Mouse (Mus musculus) neural tube, embryonic 11.5 days (tissue): ENCODE measurements around the gene Gfy. TPM values are rescaled to one million over a fixed set of nuclear protein-coding genes. Genes with fewer than 3 reads are reported as not detected.
"Not testable (repeated sequence)": the region's sequence is repeated elsewhere in the genome, so short reads cannot be mapped to it uniquely, and the experiment has no call there.

Experiments
- ATAC-seq: fragments of 200-750 bp; cut with Nextera tagmentation; 2 replicates; pipeline ENCODE4 v1.8.0; 2017; ENCODE audit warnings: moderate number of reproducible peaks, mild to moderate bottlenecking, moderate TSS enrichment, moderate library complexity; ENCODE audit not compliant: insufficient read depth, low FRiP score, low TSS enrichment
- DNase-seq: peaks from one replicate; pipeline ENCODE4 v3.0.0-alpha.2; 2015; ENCODE audit warnings: low spot score
- H3K27ac ChIP-seq: fragments of 300-500 bp; sonication (generic); 2 replicates; pipeline ENCODE4 v1.5.1; 2014; ENCODE audit warnings: low read depth, mild to moderate bottlenecking, low read length
- H3K27me3 ChIP-seq: fragments of 300-500 bp; sonication (generic); 2 replicates; pipeline ENCODE4 v1.6.1; 2014; ENCODE audit warnings: mild to moderate bottlenecking, low read length, mixed read lengths; ENCODE audit not compliant: control insufficient read depth, insufficient read depth
- H3K36me3 ChIP-seq: fragments of 300-500 bp; sonication (generic); 2 replicates; pipeline ENCODE4 v1.6.1; 2014; ENCODE audit warnings: mild to moderate bottlenecking, low read length, moderate library complexity, mixed read lengths; ENCODE audit not compliant: control insufficient read depth, insufficient read depth
- H3K4me1 ChIP-seq: fragments of 300-500 bp; sonication (generic); 2 replicates; pipeline ENCODE4 v1.6.1; 2014; ENCODE audit warnings: low read length, mixed read lengths; ENCODE audit not compliant: control insufficient read depth, insufficient read depth
- H3K4me2 ChIP-seq: fragments of 300-500 bp; sonication (generic); 2 replicates; pipeline ENCODE4 v1.6.1; 2014; ENCODE audit warnings: low read depth, mild to moderate bottlenecking, moderate library complexity
- H3K4me3 ChIP-seq: fragments of 300-500 bp; sonication (generic); 2 replicates; pipeline ENCODE4 v1.5.1; 2014; ENCODE audit warnings: low read depth, low read length
- H3K9ac ChIP-seq: fragments of 300-500 bp; sonication (generic); 2 replicates; pipeline ENCODE4 v1.6.1; 2014; ENCODE audit warnings: mild to moderate bottlenecking, low read length
- H3K9me3 ChIP-seq: fragments of 300-500 bp; sonication (generic); 2 replicates; pipeline ENCODE4 v1.6.1; 2016; ENCODE audit warnings: low read length; ENCODE audit not compliant: control insufficient read depth
- WGBS: fragments of 180-500 bp; shearing (Covaris S2); extraction: QIAGEN DNeasy Blood & Tissue Kit; methylation state at CpG from one replicate; pipeline ENCODE4 v1.1.7; 2014; 5-methylcytosine and 5-hydroxymethylcytosine counted together
- polyA plus RNA-seq: library from polyadenylated mRNA; unstranded; fragments of >200 nt; fragmentation: Nextera tagmentation; extraction: Ambion mirVana; gene quantifications from 2 replicates; pipeline ENCODE4 v1.2.1, GENCODE M21; 2014

The Gfy gene
- polyA plus RNA-seq, 1 experiment from 2014 or later: not detected

DNA sequence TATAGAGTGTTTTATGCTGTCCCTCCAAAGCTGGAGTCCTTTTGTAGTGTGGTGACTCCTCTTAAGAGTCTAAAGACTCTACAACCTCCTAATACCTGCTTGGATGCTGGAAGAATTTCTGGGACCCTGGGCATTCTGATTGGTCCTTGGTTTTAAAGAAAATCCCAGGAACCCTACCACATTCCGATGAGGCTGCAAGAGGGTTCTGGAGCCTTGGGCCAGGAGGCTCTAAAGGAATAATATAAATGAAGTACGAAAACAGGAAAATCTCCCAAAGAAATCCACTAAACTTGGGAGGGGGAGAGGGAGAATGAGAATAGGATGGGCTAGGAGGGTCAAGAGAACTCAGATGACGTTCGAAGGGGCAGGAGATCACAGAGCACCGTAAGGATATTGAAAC, 25.8 kb downstream of the Gfy start:
- Histone ChIP-seq H3K9me3 (no peaks in the 10 kb centered on the region), H3K4me2 (peak overlapping the region; percentile 81), H3K9ac (peak overlapping the region; percentile 77), H3K4me1 (peaks cover 5% of the 10 kb centered on the region), H3K36me3 (no peaks in the 10 kb centered on the region), H3K27me3 (no peaks in the 10 kb centered on the region), H3K27ac (peak overlapping the region; percentile 50), H3K4me3 (peak overlapping the region; percentile 55)
- no peak for DNase-seq
- WGBS: 5% methylated on average over 5 of the region's 5 CpGs
- no peak for ATAC-seq

DNA sequence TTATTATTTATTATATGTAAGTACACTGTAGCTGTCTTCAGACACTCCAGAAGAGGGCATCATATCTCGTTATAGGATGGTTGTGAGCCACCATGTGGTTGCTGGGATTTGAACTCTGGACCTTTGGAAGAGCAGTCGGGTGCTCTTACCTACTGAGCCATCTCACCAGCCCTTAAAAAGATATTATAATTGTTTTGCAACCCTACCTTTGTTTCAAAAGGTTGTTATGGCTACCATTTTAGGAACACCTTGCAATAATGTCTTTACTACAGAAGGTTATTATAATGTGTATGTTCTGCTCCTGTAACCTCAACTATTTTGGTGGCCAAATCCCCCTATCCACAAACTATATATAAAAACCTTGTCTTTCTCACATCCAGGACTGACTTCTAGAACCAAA, 26.3 kb downstream of the Gfy start:
- not testable (repeated sequence) for H3K27me3 ChIP-seq, DNase-seq, H3K27ac ChIP-seq, H3K4me2 ChIP-seq, H3K4me1 ChIP-seq, H3K9ac ChIP-seq, H3K9me3 ChIP-seq, ATAC-seq, H3K36me3 ChIP-seq
- H3K4me3 ChIP-seq: peak overlapping the region; percentile 55
- WGBS: 86% methylated on average over 2 of the region's 2 CpGs

DNA sequence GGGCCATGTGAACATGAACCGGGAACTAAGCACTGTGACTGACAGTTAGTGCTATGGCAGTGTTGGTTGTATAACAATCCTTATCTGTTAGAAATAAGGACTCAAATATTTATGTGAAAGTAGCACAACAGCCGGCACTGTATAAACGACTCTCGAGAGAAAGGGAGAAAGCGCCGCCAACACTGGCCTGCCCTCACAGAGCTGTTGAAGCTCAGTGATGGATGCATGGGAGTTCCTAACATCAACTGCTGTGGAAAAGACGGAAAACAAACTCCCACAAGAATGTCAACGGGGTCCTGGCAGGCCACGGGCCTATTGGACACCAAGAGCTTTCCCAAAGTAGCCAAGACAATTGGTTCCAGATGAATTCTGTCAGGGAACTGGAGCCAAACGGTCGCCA, 28.1 kb downstream of the Gfy start:
- no peak overlapping the region for H3K27ac ChIP-seq
- 57% methylated on average over 11 of the region's 11 CpGs for WGBS
- H3K4me3 ChIP-seq: no peak overlapping the region
- DNase-seq (no peak), ATAC-seq (no peak)
- no peak overlapping the region for H3K4me2 ChIP-seq
- H3K9me3 ChIP-seq: no peaks in the 10 kb centered on the region
- peaks cover 2% of the 10 kb centered on the region; the same call in 1 of the 2 replicates for H3K36me3 ChIP-seq
- peaks cover 5% of the 10 kb centered on the region for H3K4me1 ChIP-seq
- H3K27me3 ChIP-seq: no peaks in the 10 kb centered on the region
- no peak overlapping the region for H3K9ac ChIP-seq

DNA sequence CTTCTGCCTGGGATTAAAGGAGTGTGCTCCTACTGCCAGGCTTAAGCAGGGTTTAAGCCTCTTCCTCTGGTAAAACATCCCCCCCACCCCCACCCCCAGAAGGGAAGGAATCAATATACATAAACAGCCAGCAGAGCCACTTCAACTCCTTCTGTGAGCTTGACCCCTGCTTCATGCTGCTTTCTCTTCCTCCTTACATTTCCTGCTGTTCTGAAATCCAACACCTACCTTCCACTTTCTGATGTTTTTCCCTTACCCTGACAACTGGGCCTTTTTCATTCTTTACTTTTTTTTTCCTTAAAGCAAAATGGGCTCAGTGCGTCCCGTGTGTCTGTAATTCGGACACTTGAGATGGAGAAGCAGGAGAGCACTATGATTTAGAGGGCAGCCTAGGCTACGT, 29.0 kb downstream of the Gfy start:
- peaks cover 2% of the 10 kb centered on the region; the same call in 1 of the 2 replicates for H3K36me3 ChIP-seq
- H3K4me2 ChIP-seq: no peak overlapping the region
- no peaks in the 10 kb centered on the region for H3K27me3 ChIP-seq
- WGBS: 60% methylated on average over 4 of the region's 4 CpGs
- no peak overlapping the region for H3K4me3 ChIP-seq
- DNase-seq (no peak), ATAC-seq (no peak)
- peaks cover 5% of the 10 kb centered on the region for H3K4me1 ChIP-seq
- no peak overlapping the region for H3K9ac ChIP-seq
- H3K27ac ChIP-seq: no peak overlapping the region
- H3K9me3 ChIP-seq: no peaks in the 10 kb centered on the region

DNA sequence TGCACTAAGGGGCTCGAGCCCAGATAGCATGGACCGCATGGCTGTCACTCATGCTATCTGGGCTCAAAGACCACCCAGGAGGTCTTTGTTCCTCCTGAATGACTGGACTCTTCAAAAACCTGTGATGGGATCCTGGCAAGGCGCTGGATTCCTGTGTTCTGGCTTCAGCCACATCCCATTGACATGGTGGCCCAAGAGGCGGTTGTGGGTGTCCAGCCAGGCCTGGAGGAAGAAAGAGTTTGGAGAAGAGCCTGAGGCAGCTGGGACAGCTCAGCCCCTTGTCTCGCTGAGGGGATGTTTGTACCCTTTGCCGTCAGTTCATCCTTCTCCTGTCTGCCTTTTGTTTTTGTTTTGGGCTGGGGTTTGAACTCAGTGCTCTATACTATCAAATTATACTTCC, 29.8 kb downstream of the Gfy start:
- Histone ChIP-seq H3K27me3 (no peaks in the 10 kb centered on the region), H3K4me3 (no peak overlapping the region), H3K4me1 (peaks cover 5% of the 10 kb centered on the region), H3K9ac (no peak overlapping the region), H3K9me3 (no peaks in the 10 kb centered on the region), H3K36me3 (peaks cover 2% of the 10 kb centered on the region; the same call in 1 of the 2 replicates), H3K4me2 (no peak overlapping the region), H3K27ac (no peak overlapping the region)
- no peak for DNase-seq
- 41% methylated on average over 6 of the region's 6 CpGs for WGBS
- ATAC-seq: no peak

- Histone ChIP-seq H3K9ac (no peak overlapping the region; the same call in 1 of the 2 replicates), H3K27ac (no peak overlapping the region), H3K4me3 (no peak overlapping the region), H3K4me1 (peaks cover 4% of the 10 kb centered on the region), H3K27me3 (no peaks in the 10 kb centered on the region), H3K9me3 (no peaks in the 10 kb centered on the region), H3K4me2 (no peak overlapping the region), H3K36me3 (peaks cover 2% of the 10 kb centered on the region; the same call in 1 of the 2 replicates)
- WGBS: 73% methylated on average over 4 of the region's 4 CpGs
- DNase-seq: no peak
- ATAC-seq: no peak
Measured at GRCm38 (mm10) chr7:45148534-45149098, 30.8 kb downstream of the Gfy start.

DNA sequence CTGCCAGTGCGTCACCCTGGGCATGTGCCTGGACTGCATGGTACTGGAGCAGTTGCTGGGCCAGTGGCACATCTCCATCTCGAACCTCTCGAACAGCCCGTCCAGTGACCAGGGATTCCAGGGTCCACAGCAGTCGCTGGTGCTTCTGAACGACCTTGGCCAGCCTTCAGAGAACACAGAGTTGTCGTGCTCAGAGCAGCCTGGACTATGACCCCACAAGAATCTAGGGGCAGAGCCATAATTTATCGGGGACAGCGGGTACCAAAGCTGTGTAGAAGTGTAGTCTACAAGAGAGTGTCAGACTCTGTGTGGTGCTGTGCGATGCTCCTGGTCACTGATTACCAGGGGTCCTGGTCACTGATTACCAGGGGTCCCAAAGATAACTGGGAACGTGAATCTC, 31.5 kb downstream of the Gfy start:
- Histone ChIP-seq H3K4me3 (no peak overlapping the region), H3K9ac (no peak overlapping the region), H3K9me3 (no peaks in the 10 kb centered on the region), H3K4me2 (no peak overlapping the region), H3K36me3 (peaks cover 3% of the 10 kb centered on the region; the same call in 1 of the 2 replicates), H3K4me1 (no peaks in the 10 kb centered on the region), H3K27ac (no peak overlapping the region), H3K27me3 (no peaks in the 10 kb centered on the region)
- ATAC-seq: no peak
- 85% methylated on average over 11 of the region's 11 CpGs for WGBS
- DNase-seq: no peak

DNA sequence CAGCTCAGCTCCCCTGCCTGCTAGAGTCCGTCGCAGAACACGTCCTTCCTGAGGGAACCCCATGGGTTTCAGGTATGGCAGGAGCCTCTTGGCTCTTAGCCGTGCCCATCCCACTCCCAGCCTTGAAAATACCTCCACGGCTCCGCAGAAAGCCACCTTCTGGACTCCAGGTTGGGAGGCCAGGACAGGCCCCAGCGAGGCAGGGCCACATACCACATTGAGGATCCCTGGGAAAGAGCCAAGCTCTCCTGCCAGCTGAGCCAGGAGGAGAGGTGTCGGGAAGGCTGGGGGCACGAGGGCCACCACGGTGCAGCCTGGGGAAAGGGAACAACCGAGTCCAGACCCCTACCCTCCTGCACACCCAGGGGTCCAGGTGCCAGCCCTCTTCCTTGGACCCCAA, 32.1 kb downstream of the Gfy start:
- ATAC-seq: no peak
- no peak overlapping the region for H3K4me3 ChIP-seq
- H3K4me1 ChIP-seq: no peaks in the 10 kb centered on the region
- H3K9me3 ChIP-seq: no peaks in the 10 kb centered on the region
- H3K27ac ChIP-seq: no peak overlapping the region
- 96% methylated on average over 11 of the region's 11 CpGs for WGBS
- peaks cover 6% of the 10 kb centered on the region; the same call in 1 of the 2 replicates for H3K36me3 ChIP-seq
- no peak overlapping the region for H3K9ac ChIP-seq
- H3K4me2 ChIP-seq: no peak overlapping the region
- no peaks in the 10 kb centered on the region for H3K27me3 ChIP-seq
- DNase-seq: no peak

- no peak for DNase-seq
Measured at GRCm38 (mm10) chr7:45145460-45145859, 33.9 kb downstream of the Gfy start.

More at GRCm38 (mm10) chr7:45145460-45145859, 33.9 kb downstream of the Gfy start:
- peaks cover 6% of the 10 kb centered on the region; the same call in 1 of the 2 replicates for H3K36me3 ChIP-seq
- no peak overlapping the region for H3K4me3 ChIP-seq
- no peak overlapping the region for H3K27ac ChIP-seq
- H3K27me3 ChIP-seq: no peaks in the 10 kb centered on the region
- H3K4me2 ChIP-seq: no peak overlapping the region
- ATAC-seq: no peak
- H3K9me3 ChIP-seq: no peaks in the 10 kb centered on the region
- H3K9ac ChIP-seq: no peak overlapping the region
- no peaks in the 10 kb centered on the region for H3K4me1 ChIP-seq
- 94% methylated on average over 8 of the region's 8 CpGs for WGBS
